Mouse (Mus musculus) heart, postnatal 0 days (tissue): ENCODE data around the gene Hist1h1e.

ENCODE experiments used
- CTCF ChIP-seq: IDR thresholded peaks from 2 replicates; pipeline ENCODE4 v1.5.1; 2016; ENCODE audit warnings: antibody characterized with exemption, control low read depth, low read depth
- EP300 ChIP-seq: IDR thresholded peaks from 2 replicates; pipeline ENCODE4 v1.6.1; 2016; ENCODE audit warnings: antibody characterized with exemption, low read depth

DNA sequence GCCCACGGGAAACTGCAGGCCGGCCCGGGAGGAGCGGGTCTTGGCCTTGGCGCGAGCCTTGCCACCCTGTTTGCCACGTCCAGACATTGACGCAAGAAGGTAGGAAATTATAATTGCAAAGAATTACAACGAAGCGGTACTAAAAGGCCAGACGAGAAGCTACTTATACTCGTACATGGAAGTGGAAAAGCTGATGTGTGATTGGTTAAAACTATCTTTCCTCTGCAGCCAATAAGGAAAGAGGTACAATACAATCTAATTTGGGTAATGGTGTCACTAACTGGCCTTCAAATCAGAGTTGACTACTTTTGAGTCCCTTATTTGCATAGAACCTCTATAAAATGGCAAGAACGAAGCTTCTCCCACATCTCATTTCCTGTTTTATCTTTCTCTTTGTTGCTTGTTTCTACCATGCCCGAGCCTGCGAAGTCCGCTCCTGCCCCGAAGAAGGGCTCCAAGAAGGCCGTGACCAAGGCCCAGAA, 51.3 kb downstream of the Hist1h1e start, which contains the start of the genes Hist1h2ae and Hist1h2bg:
- TF ChIP-seq CTCF = no peak
- peak; percentile 74; the same call in 1 of the 2 replicates for TF ChIP-seq EP300
